Mouse (Mus musculus): Measurements from ENCODE around the gene Olfr1153.

Olfr1153 gene

DNA sequence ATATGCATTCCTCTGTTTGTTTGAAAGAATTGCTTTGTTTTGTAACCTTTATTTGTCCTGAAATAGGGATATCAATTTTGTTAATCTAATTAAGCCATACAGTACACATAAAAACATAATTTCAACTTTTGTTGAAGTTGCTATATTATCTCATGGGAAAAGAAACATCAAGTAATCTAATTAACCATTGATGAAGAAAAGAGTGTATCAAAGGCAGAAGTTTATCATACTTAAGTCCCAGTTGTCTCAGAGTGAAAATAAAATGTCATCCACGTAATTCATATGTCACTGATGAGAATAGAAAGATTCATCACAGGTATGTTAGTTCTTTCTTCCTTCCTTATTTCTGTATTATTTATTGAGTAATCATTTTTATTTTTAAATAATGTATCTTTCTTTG, at the start of gene Olfr1153:
Olfr1153 (plus strand) TSS at position 301 of the 400 bp plus-strand sequence.
- ATAC-seq (ENCODE audit: insufficient number of reproducible peaks, low FRiP score, low TSS enrichment) = no peak

- no peak for ATAC-seq (ENCODE audit: insufficient number of reproducible peaks, low FRiP score, low TSS enrichment)
Observed at GRCm38 (mm10) chr2:87855562-87855961, 39.2 kb upstream of the Olfr1153 start, which contains the start of gene Olfr1151. Gene Olfr1151 (plus strand): TSS chr2:87855862.

DNA sequence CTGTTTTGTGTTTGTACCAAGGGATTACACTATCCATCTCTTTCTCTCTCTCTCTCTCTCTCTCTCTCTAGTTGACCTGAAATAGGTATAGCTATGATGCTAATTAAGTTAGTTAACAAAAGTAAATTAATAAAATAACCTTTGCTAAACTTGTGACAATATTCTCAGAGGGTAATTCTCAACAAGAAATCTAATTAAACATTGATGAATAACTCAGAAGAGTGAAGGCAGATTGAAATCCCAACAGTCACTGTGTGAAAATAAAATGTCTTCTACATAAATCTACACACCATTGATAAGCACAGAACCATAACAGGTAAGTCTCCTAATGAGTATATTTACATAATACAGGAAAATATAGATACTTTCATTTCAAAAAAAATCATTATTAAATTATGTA, 28.6 kb upstream of the Olfr1153 start, which contains the start of gene Olfr1152:
Olfr1152 (plus strand) TSS at position 301 of the 400 bp plus-strand sequence.
- no peak for ATAC-seq (ENCODE audit: insufficient number of reproducible peaks, low FRiP score, low TSS enrichment)

DNA sequence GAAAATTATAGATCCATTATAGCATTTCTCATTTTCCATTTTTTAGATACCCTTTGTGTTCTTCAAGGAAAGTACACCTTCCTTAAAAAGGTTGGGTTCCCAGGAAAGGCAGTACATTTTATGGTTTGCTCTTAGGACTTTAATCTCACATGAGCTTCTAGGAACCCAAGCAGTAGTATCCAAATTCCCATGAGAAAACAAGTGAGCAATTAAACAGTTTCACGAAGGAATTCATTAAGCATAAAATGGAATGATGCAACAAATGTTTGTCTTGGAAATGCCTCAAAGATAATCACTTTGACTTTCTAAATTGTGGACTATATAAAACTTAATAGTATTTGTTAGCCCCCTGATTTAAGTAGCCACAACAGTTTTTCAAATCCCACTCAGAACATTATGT, 10.3 kb downstream of the Olfr1153 start, which contains the start of gene Olfr1154:
Olfr1154 (minus strand) TSS at position 101 of the 400 bp plus-strand sequence.
- ATAC-seq (ENCODE audit: insufficient number of reproducible peaks, low FRiP score, low TSS enrichment) = no peak

DNA sequence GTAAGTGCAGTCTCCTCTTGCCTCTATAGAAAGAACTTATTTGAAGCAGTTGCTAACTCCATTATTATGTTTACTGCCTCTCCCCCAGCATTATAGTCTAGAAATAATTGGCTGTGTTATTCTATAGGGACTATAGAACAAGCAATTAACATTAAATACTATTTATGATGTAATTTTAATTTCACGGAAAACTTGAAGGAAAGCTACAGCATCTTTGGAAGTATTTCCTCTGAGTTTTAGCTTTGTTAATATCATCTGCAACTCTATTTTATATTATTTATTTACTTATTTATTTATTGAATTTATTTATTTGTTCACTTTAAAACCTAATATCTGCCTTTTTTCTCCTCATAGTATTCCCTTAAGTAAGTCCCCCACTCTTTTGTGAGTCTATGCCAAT, 50.3 kb downstream of the Olfr1153 start, which contains the start of gene Olfr1155:
Olfr1155 (minus strand) TSS at position 101 of the 400 bp plus-strand sequence.
- no peak for ATAC-seq (ENCODE audit: insufficient number of reproducible peaks, low FRiP score, low TSS enrichment)
